Mouse (Mus musculus) right cerebral cortex, postnatal 4 days (tissue): ENCODE measurements around the gene Qrich2.

Source experiments
- DNase-seq: peaks from one replicate; pipeline ENCODE4 v3.0.0-alpha.2; 2022

Gene Qrich2

GRCm38 (mm10) chr11:116406231-116406728 is 59.8 kb downstream of the Qrich2 start:
- no peak for DNase-seq

DNA sequence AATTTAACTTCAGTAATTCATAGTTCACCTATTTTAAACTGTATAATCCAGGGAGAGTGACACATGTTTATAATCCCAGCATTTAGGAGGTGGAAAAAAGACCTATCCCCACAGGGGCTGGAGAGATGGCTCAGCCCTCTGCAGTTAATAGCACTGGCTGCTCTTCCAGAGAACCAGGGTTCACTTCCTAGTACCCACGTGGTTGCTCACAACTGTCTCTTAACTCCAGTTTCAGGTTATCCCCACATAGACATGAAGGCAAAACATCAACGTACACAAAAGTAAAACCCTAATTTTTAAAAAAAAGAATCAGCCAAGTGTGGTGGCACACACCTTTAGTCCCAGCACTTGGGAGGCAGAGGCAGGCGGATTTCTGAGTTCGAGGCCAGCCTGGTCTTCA is 60.4 kb downstream of the Qrich2 start:
- DNase-seq: no peak

GRCm38 (mm10) chr11:116400560-116400959 is 65.5 kb downstream of the Qrich2 start:
- no peak for DNase-seq

- no peak for DNase-seq
Observed at GRCm38 (mm10) chr11:116398348-116398677, 67.7 kb downstream of the Qrich2 start.

- no peak for DNase-seq
Observed at GRCm38 (mm10) chr11:116397517-116398347, 68.3 kb downstream of the Qrich2 start.

- DNase-seq: no peak
Observed at GRCm38 (mm10) chr11:116396934-116397330, 69.1 kb downstream of the Qrich2 start.

DNA sequence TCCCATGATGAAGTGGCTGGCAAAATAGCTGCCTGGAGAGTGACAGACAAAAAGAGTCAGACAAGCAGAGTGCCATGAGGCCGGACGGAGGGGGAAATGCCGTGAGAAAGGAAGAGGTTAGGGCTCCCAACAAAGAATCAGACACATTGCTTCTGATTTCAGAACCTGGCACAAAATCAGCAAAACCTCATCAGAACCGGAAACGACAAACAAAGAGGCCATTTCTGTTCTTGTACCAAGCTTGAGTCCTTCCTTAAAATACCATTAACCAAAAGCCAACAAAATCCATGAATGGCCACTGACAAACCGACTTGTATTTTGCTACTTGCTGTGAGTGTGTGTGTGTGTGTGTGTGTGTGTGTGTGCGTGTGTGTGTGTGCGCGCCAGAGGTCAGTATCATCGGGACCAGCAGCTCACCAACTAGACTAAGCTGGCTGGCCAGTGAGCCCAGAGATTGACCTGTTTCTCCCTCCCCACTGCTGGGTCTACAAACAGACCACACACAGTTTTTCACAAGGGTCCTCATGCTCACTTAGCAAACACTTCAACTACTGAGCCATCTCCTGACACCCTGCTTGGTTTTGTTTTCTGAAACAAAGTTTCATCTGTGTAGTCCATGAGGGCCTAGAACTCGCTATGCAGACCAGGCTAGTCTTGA is 69.6 kb downstream of the Qrich2 start:
- no peak for DNase-seq

GRCm38 (mm10) chr11:116394769-116395168 is 71.3 kb downstream of the Qrich2 start:
- no peak for DNase-seq
